Mouse (Mus musculus) gastrocnemius, postnatal 25 days (tissue): Measurements from ENCODE around the gene Trp73. TPM values are rescaled to one million over a fixed set of nuclear protein-coding genes. Genes with fewer than 3 reads are reported as not detected.

Experiments used
- DNase-seq: peaks from one replicate; pipeline ENCODE4 v3.0.0; 2022
- total RNA-seq, 2 experiments: library from RNA; stranded (reverse); gene quantifications; 1 replicate in 1 of 2; 2 replicates in 1 of 2; pipeline ENCODE4 v1.2.3; 2021

Gene Trp73
- total RNA-seq, 2 experiments from 2014 or later, result 0.38 TPM; not detected in 1

DNA sequence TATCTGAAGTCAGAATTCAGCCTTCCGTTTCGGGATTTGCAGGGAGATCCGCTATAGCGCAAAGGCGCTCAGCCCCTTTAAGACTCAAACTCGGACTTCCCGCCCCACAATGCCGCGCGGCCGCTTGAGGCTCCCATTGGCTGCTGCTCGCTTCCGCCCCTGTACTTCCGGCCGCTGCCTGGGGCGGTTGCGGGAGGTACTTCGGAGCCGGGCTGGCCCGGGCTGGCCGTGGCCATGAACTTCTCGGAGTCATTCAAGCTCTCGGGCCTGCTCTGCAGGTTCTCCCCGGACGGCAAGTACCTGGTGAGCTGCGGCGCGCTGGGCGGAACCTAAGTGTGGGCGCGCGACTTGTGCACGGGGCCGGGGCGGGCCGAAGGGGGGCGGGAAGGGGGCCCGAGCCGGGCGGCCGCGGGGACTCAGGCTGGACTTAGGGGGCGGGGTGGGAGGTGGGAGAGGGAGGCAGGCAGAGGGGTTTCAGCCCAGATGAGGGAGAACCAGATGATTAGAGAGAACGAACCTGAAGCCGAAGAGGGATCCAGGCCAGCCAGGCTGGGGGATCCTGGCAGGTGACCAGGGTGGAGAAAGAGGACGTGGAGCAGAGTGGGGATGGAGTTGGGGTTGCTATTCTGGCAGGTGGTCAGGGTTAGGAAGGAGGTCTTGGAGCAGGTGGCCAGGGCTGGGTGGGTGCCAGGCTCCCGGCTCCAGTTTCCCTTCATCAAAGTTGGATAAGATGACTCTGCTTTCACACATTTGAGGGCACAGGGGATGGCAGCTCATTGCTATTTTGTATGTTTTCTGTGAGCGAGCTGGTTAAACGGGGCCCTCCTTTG lies 2.4 kb upstream of the Trp73 start, which contains the start of gene Wrap73:
Wrap73 (plus strand) TSS at position 162 of the 830 bp plus-strand sequence.
- peak; percentile 88 for DNase-seq

DNA sequence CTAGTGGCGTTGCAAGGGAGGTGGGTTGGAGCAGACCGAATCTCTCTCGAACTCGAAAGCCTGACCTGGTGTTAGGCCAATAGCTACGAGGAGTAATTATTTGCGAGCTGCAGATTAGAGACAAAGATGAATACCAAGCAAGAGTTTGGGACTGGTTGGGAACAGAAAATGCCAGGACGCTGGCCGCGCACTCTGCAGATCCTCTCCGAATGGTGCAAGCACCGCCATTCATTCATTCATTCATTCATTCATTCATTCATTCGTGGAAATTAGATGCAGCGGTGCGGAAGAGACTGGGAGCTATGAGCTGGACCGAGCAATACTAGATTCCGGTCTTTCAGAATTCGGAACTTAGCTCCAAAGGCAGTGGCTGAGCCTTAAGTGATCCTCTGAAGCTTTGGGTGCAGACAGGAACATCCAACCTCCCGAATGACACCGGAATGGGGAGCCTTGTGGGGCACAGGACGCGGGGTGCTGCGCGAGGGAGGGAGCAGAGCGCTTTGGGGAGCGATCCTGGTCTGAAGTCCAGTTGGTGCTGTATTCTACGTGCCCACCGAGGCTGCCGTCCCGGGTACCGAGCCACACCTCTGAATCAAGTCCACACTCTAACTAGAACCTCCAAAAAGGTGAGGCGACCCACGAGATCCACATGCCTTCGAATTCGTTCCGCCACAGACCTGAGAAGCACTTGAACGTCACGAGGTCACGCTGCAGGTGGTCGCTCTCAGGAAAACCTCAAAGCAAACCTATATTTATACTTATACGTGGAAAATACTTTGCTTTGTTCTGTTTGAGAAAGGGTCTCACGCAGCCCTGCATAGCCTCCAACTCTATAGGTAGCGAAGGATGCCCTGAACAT lies 1.2 kb upstream of the Trp73 start:
- no peak for DNase-seq

DNA sequence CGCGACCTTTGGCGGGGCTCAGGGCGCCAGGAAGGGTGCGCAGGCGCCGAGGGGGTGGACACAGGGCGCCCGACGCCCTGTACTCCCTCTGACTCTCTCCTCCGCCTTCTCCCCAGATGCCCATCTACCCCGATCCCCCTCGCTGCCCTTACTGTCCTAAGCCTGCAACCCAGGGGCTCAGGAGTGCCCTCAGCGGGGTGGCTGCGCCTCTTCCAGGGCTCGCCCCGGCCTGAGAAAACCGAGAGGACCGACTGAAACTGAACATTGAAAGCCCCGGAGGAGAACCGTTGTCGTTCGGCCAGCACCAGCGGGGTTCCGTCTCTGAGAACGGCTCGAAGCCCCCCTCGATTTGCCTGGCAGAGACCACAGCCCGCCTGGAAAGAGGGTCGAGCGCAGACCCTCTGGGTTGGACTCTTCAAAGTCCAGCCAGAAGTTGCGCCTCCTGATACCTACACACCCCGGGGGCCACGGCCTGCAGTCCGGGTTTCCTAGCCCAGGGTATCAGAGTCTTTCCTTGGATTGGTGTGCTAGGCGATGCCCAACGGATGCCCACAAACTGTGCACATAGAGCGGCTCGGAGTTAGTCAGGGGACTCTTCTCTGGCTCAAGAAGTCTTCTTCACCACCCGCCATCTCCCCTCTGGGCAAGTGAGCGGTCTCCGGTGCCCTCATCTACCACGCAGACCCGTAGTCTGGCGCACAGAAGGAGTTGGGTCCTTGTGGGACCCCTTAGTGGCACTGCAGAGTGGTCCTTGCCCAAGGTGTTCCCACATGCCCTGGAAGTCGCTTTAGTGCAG lies 403 bp upstream of the Trp73 start:
- no peak for DNase-seq

DNA sequence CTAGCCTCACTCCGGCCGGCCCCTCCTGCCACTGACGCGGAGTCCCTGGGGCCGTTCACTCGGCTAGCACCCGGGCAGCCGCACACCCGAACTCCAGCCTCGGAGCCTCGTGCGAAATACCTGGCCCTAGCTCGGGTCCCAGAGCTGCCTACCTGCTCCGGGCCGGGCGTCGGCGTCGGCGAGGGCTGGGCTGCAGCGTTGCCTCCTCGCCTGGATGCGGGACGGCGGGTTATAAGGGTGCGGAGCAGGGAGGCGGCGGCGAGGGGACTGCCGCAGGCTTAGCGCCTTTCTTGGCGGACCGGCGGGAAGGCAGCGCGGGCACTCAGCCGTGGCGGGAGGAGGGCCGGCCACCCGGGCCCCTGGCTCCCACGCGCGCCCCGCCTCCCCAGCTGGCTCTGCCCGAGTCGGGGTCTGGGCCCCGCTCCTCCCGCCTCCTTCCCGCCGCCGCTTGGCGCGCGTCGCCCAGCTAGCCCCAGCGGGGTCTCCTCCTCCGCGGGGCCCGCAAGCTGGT lies 282 bp downstream of the Trp73 start:
- DNase-seq, result no peak

DNA sequence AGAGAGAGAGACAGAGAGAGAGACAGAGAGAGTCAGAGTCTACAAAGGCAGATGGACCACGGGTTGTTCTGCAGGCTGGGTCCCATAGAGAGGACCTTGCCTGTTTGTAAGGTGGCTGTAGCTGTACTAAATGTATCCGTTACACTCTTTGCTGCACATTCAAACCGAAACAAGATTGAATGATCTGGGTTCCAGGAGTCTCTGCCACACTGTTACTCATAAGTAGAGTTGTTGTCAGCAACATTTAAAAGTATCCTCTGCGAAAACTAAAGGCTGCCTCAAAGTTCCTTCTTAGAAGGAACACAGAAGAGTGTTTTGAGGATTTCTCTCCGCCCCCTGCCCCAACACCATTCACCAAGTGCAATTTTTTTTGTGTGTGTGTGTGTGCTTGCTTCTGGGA lies 2.9 kb downstream of the Trp73 start:
- DNase-seq, result no peak

DNA sequence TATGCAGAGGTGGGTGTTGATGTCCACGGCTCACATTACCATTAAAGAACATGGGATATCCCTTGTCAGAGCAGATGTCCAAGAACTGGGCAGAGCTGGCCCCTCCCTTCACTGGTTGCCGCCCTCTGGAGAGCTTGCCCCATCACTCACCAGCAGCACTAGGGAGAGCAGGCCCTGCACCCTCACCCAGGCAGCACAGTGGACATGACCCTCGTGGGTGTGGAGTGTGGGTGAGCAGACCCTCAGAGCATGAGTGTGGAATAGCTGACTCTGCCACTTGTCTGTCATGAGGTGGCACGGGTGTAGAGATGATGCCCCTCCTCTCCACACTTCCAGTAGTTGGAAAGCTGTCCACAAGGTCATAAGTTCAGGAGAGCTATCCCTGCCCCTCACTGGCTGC lies 5.2 kb downstream of the Trp73 start:
- DNase-seq, result no peak

DNA sequence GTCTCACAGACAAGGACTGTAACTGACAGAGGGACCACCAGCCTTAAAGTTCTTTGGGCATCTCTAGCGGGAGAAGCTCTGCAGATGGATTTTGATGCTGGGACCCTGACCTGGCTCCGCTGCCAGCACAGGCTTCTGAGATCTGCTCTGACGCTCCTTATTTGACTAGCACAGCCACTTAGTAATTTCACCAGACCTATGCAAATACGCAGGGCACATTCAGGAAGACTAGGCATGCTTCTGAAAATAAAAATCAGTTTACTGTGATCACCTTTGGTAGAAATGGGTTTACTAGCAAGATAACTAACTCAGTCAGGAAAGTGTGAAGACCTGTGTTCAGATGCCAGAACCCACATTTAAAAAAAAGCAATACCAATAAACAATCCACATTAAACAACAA lies 8.1 kb downstream of the Trp73 start:
- DNase-seq, result no peak

DNA sequence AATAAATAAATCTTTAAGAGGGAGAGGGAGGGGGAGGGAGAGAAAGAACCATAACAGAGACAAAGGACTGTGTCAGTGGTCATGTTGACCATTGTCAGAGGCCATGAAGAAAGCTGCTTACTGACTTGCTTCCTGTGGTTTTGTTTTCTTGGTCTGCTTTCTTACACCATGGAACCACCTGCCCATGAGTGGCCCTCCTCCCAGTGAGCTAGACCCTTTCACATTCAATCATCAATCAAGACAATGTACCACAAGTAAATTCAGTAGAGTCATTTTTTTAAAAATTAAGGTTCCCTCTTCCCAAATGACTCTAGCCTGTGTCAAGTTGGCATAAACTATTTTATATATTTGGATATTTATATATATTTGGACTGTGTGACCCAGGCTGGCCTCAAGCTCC lies 10.1 kb downstream of the Trp73 start:
- DNase-seq, result no peak

DNA sequence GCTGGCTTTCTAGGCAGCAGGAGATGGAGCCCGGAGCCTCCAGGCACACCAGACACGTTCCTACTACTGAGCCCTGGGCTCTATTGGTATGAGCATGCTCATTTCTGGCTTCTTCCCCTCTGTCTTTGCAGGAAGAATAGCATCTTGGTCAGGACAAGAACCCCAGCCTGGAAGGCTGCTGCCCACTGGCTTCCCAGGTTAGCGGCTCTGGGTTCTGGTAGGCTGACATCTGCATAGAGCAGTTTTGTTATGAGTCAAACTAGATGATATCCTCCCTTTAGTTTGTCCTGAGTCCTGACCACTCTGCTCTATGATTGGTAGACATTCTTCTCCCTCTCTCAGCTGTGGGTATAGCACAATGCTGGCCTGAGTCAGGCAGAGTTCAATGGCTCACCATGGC lies 12.7 kb downstream of the Trp73 start:
- DNase-seq, result no peak

DNA sequence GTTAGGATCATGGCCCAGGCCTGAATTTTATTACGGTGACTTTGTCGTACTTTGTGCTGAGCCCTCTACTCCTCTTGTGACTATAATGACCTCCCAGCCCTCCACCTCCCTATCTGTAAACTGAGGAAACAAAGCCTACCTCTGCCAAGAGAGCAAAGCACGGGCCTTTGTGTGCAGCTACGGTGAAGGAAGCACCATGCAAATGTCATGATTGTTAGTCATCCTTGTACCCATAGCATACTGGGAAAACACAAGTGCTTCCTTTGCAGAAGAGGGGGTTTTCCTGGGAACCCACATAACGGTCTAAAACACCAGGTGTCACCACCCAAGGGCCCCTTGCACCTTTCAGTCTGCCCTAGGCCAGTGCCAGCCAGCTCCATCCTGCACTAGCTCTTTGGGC lies 14.8 kb downstream of the Trp73 start:
- DNase-seq, result no peak

DNA sequence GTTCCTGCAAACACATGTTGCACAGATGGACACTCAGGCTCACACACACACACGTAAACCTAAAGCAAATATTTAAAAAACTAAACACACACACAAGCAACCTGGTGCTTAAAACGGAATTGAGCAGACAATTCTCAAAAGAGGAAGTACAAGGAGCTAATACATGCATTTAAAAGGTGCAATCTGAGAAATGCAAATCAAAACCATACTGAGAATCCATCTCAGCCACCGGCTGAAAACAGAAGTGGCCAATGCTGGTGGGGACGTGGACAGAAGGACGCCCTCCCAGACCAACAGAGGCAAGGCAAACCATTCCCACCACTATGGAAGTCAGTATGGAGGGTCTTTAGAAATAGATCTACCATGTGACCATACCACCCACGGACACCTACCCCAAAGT lies 16.5 kb downstream of the Trp73 start:
- no peak for DNase-seq

DNA sequence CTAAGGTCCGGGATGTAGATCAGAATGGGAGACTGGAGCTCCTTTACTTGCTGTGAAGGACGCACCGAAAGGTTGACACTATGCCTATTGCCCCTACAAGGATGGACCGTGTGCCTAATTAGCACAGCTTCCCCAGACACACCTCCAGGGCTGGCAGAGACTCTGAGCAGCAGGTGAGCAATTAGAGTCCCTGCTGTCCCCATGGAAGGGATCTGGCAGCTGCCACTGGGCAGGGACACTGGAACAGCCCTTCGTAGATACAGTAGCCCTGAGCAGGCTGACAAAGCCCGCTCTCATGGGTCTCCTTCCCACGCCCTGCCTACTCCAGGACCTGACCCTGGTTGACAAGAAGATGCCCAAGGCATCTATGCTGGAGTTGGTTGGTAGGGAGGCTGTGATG lies 17.6 kb downstream of the Trp73 start:
- DNase-seq, result no peak

DNA sequence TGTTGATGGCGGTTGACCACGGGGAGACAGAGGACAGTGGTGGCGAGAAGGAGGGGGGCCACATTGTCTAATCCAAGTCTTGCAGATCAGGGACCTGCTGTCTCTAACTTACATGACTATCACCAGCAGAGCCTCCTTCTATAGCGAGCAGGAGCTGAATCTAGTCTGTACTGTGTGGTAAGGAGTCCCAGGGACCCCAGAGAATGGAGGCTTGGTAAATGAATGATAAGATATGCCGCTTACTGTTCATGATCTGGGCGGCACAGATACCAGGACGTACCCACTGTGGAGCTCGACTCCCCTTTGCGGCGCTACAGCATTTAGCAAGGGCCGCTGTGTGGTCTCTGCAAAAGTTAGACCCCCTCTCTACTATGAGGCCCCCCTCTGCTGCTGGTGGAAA lies 18.2 kb downstream of the Trp73 start:
- no peak for DNase-seq

DNA sequence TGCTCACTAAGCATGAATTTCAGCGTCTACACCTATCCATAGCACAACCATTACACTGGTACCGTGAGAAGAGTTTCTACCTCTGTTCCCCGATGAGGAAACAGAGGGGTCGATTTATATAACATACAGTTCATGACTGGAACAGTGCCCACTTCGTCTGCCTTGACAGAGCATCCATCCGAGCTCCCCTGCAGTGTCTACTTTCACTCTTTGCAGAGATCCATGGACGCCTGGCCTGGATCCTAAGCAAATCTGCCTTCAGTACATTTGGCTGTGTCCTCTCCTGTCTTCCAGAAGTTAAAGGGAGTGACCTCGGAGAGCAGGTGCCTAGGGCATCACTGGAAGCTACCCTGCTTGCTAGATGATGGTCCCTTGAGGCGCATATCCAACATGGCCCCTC lies 20.8 kb downstream of the Trp73 start:
- no peak for DNase-seq

DNA sequence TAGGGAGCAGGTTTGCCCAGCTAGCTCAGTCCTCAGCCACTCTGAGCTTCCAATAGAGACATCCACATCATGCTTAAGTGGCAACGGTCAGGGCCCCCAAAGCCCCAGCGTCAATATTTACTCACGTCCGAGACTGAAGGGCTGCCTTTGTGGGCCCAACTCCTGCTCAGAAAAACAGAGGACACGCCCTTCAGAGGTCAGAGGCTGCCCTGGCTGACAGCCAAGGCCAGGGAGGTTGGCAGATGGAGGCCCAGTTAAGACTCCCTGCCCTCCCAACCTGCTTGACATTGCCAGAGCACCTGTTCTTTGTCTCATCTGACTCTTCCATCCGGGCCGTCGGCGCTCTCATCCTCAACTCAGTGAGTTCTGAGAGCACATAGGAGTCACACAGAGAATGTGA lies 21.2 kb downstream of the Trp73 start:
- no peak for DNase-seq

DNA sequence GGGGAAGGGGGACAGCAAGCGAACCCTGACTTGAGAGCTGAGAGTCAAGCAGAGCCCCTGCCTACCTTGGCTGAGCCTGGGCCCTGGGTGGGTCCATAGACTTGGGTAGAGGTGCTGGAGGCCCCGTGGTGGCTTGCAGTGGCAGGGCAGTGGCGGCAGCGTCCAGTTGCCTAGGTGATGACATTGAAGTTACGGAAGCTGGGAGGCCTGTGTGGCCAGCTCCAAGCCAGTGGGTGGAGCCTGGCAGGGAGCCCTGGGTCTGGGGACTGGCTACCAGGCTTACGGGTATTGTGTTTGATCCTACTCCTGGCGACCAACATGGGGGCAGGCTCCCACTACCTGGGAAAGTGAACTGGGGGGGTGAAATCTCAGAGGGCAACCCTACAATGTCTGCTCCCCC lies 23.6 kb downstream of the Trp73 start:
- DNase-seq, result no peak

DNA sequence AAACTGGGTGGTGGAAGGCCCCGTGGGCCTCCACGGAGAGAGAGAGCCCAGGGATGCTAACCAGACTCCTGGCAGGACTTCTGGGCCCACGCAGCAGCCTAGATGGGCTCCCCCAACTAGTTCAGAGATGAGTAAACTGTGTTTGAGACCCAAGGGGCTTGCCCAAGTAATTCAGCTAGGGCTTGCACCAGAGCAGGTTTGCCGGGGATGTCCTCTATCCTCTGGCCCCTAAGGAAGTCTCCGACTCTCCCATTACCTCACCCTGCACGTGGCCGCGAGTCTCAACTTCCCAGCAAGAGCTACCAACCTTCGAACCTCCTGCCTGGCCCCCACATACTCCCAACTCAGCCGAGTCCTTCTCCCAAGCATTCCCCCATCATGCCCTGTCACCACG lies 30.2 kb downstream of the Trp73 start:
- DNase-seq, result no peak

DNA sequence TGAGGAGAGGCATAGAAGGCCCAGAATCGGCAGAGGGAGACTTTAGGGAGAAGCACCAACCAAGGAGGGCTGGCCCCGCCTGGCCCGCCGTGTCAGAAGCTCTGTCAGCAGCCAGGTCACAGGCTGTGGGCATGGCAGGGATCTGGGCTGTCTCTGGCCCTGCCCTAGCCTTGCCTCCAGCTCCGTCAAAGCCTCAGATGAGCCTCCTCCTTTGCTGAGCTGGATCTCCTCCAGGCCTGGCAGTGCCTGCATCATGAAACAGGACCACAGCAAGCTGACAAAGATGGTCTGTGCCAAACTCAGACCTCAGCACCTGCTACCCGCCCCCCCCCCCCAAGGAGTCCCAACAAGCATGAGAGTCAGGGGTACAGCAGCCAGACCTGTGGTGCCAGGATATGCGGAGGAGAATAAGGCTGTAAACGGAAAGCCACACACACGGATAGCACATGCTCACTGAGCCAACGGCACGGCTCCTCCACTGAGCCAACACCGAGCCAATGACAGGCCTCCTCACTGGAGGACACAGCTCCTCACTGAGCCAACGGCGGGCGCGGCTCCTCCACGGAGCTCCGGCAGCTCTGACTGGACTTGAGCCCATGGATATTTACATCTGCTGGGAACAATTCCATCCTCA lies 30.7 kb downstream of the Trp73 start:
- no peak for DNase-seq

DNA sequence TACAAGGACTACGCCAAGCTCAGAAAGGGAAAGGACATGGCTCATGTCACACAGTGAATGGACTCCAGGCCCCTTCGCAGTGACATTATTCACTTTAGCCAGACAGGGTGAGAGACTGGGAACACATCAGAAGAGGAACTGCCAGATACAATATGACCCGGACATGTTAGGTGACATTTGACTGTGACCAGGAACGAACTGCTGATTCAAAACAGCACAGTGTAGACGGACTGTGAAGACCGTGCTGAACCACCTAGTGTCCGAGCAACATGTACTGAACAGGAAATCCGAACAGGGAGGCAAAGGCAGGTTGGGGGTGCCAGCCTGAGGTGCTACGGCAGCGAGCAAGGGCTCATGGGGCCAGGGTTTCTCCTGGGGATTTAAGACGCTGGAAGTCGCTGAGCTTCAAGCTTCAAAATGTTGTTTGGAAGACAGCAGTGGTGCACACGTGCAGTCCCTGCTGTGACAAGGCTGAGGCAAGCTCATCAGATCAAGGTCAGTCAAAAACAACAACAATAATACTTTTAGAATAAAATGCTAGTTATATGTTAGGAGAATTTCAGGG lies 33.4 kb downstream of the Trp73 start:
- DNase-seq, result no peak

DNA sequence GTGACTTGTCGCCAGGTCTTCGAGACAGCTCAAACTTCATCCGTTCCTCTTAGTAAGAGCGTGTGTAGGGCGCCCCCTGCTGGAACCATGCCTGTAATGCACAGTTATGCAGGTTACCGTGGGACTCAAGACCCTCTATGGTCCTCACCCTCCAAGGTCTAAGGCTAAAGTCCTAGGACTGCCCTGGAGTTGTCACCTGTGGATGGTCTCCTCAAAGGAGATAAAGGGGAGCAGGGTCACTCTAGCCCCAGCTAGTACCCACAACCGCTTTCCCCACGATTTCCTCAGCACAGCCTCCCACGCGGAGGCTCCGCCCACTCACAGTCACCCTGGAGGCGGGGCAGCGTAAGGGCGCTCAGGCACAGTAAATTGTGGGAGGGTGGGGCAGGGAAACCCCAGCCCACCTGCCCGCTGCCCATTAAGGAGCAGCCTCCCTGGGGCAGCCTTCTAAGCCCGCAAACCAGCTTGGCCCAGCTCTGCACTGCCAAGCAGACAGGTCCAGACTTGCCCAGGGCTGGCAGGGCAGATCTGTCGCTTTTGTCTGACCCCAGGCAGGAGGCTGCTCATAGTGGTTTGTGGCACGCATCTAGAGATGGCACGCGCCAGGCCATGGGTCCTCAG lies 34.5 kb downstream of the Trp73 start:
- peak; percentile 18 for DNase-seq

DNA sequence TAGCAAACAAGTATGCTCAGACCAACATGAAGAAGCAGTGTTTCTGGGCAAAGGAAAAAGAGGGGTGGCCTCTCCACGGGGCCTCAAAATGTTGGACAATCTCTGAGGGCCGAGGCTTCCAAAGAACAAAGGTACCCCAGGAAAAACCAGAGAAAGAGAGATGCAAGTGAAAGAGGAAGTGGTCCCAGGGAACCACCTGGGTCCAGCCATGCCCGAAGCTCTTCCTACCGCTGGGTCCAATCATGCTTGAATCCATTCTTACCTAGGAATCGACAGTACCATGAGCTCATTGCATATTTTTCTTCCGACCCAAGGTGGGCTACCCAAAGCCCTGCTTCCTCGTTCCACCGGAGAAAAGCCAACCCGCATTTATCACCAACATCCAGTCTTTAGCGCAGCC lies 36.1 kb downstream of the Trp73 start:
- no peak for DNase-seq
